Mouse (Mus musculus): ENCODE results near the gene Pxn. TPM values are rescaled to one million over a fixed set of nuclear protein-coding genes. Genes with fewer than 3 reads are reported as not detected.

Pxn gene
- total RNA-seq, 1 experiment, result 29.4 TPM

GRCm38 (mm10) chr5:115488841-115489698 lies 17.4 kb upstream of the Pxn start:
- TF ChIP-seq MAFK (IDR thresholded peaks at IDR 0.05; ENCODE audit: insufficient read depth, low read depth, low read length), result no peak
- no peak for TF ChIP-seq ZNF384 (IDR thresholded peaks at IDR 0.05; ENCODE audit: low read depth, low read length)
- TF ChIP-seq HCFC1 (IDR thresholded peaks at IDR 0.05; ENCODE audit: borderline replicate concordance, insufficient read depth, low read length), result peak; percentile 82
- no peak for TF ChIP-seq CHD2 (IDR thresholded peaks at IDR 0.05; ENCODE audit: low read depth, low read length)
- peak overlapping the region; percentile 100 for H3K27ac ChIP-seq (ENCODE audit: insufficient read depth, low read depth, low read length, poor library complexity, severe bottlenecking)
- H3K9ac ChIP-seq (ENCODE audit: insufficient read depth, low read depth, low read length, poor library complexity, severe bottlenecking), result peak overlapping the region; percentile 84
- no peaks in the 10 kb centered on the region for H3K9me3 ChIP-seq (ENCODE audit: control insufficient read depth, insufficient read depth, low read depth, low read length)
- H3K4me1 ChIP-seq (ENCODE audit: control insufficient read depth in 2 of 2, insufficient read depth in 2 of 2, low read length in 2 of 2, poor library complexity in 1 of 2), result peaks cover 0 to 15% of the 10 kb centered on the region in 2 experiments; a peak in 1 of 4 replicates
- no peaks in the 10 kb centered on the region for H3K36me3 ChIP-seq (ENCODE audit: control insufficient read depth, insufficient read depth, low read length, poor library complexity, severe bottlenecking)
- in situ Hi-C loops (cut with MboI; ENCODE audit: low sequenced_read_pairs in 2 of 2, unreplicated experiment in 2 of 2), result no loop called here
- DNase-seq (ENCODE audit: low read depth, low spot score), result no peak
- peak overlapping the region in 1 of 2 experiments; percentile 6; a peak in 2 of 4 replicates for H3K4me3 ChIP-seq (ENCODE audit: insufficient read depth in 1 of 2, low read depth in 1 of 2, low read length in 2 of 2, poor library complexity in 1 of 2, severe bottlenecking in 1 of 2)

- in situ Hi-C loops (cut with MboI; ENCODE audit: low sequenced_read_pairs in 2 of 2, unreplicated experiment in 2 of 2), result no loop called here
- H3K4me3 ChIP-seq (ENCODE audit: insufficient read depth in 1 of 2, low read depth in 1 of 2, low read length in 2 of 2, poor library complexity in 1 of 2, severe bottlenecking in 1 of 2), result peak overlapping the region; percentile 0 to 21; a peak in 2 of 4 replicates
- no peaks in the 10 kb centered on the region for H3K9me3 ChIP-seq (ENCODE audit: control insufficient read depth, insufficient read depth, low read depth, low read length)
- peaks cover 0 to 15% of the 10 kb centered on the region in 2 experiments; a peak in 1 of 4 replicates for H3K4me1 ChIP-seq (ENCODE audit: control insufficient read depth in 2 of 2, insufficient read depth in 2 of 2, low read length in 2 of 2, poor library complexity in 1 of 2)
- H3K9ac ChIP-seq (ENCODE audit: insufficient read depth, low read depth, low read length, poor library complexity, severe bottlenecking), result peak overlapping the region; percentile 88
- H3K36me3 ChIP-seq (ENCODE audit: control insufficient read depth, insufficient read depth, low read length, poor library complexity, severe bottlenecking), result no peaks in the 10 kb centered on the region
- TF ChIP-seq HCFC1 (IDR thresholded peaks at IDR 0.05; ENCODE audit: borderline replicate concordance, insufficient read depth, low read length) (peak; percentile 76), CHD2 (IDR thresholded peaks at IDR 0.05; ENCODE audit: low read depth, low read length) (no peak), MAFK (IDR thresholded peaks at IDR 0.05; ENCODE audit: insufficient read depth, low read depth, low read length) (0 out of 2 replicates have a peak, but pooled peaks have one; percentile 10), ZNF384 (IDR thresholded peaks at IDR 0.05; ENCODE audit: low read depth, low read length) (no peak), ZC3H11A (IDR thresholded peaks at IDR 0.05; ENCODE audit: borderline replicate concordance, low read depth, low read length) (no peak)
- peak; percentile 94 for DNase-seq (ENCODE audit: low read depth, low spot score)
- H3K27ac ChIP-seq (ENCODE audit: insufficient read depth, low read depth, low read length, poor library complexity, severe bottlenecking), result peak overlapping the region; percentile 100
Observed at GRCm38 (mm10) chr5:115489699-115490637, 16.5 kb upstream of the Pxn start.

GRCm38 (mm10) chr5:115490638-115491000 lies 15.9 kb upstream of the Pxn start:
- Histone ChIP-seq H3K9ac (ENCODE audit: insufficient read depth, low read depth, low read length, poor library complexity, severe bottlenecking) (0 out of 2 replicates have a peak overlapping the region, but pooled peaks have one; percentile 35), H3K27ac (ENCODE audit: insufficient read depth, low read depth, low read length, poor library complexity, severe bottlenecking) (no peak overlapping the region; the same call in 1 of the 2 replicates), H3K36me3 (ENCODE audit: control insufficient read depth, insufficient read depth, low read length, poor library complexity, severe bottlenecking) (no peaks in the 10 kb centered on the region), H3K4me1 (ENCODE audit: control insufficient read depth in 2 of 2, insufficient read depth in 2 of 2, low read length in 2 of 2, poor library complexity in 1 of 2) (peaks cover 0 to 15% of the 10 kb centered on the region in 2 experiments; a peak in 1 of 4 replicates), H3K9me3 (ENCODE audit: control insufficient read depth, insufficient read depth, low read depth, low read length) (no peaks in the 10 kb centered on the region), H3K4me3 (ENCODE audit: insufficient read depth in 1 of 2, low read depth in 1 of 2, low read length in 2 of 2, poor library complexity in 1 of 2, severe bottlenecking in 1 of 2) (no peak overlapping the region)
- in situ Hi-C loops (cut with MboI; ENCODE audit: low sequenced_read_pairs in 2 of 2, unreplicated experiment in 2 of 2), result no loop called here
- DNase-seq (ENCODE audit: low read depth, low spot score), result no peak
- TF ChIP-seq CHD2 (IDR thresholded peaks at IDR 0.05; ENCODE audit: low read depth, low read length) (no peak), ZNF384 (IDR thresholded peaks at IDR 0.05; ENCODE audit: low read depth, low read length) (peak; percentile 95)

- H3K36me3 ChIP-seq (ENCODE audit: control insufficient read depth, insufficient read depth, low read length, poor library complexity, severe bottlenecking), result no peaks in the 10 kb centered on the region
- no peak overlapping the region for H3K4me3 ChIP-seq (ENCODE audit: insufficient read depth in 1 of 2, low read depth in 1 of 2, low read length in 2 of 2, poor library complexity in 1 of 2, severe bottlenecking in 1 of 2)
- no peak for DNase-seq (ENCODE audit: low read depth, low spot score)
- no peak overlapping the region; the same call in 1 of the 2 replicates for H3K27ac ChIP-seq (ENCODE audit: insufficient read depth, low read depth, low read length, poor library complexity, severe bottlenecking)
- TF ChIP-seq ZC3H11A (IDR thresholded peaks at IDR 0.05; ENCODE audit: borderline replicate concordance, low read depth, low read length) (no peak), MAFK (IDR thresholded peaks at IDR 0.05; ENCODE audit: insufficient read depth, low read depth, low read length) (no peak), HCFC1 (IDR thresholded peaks at IDR 0.05; ENCODE audit: borderline replicate concordance, insufficient read depth, low read length) (no peak), ZNF384 (IDR thresholded peaks at IDR 0.05; ENCODE audit: low read depth, low read length) (no peak), CHD2 (IDR thresholded peaks at IDR 0.05; ENCODE audit: low read depth, low read length) (no peak)
- H3K9me3 ChIP-seq (ENCODE audit: control insufficient read depth, insufficient read depth, low read depth, low read length), result no peaks in the 10 kb centered on the region
- in situ Hi-C loops (cut with MboI; ENCODE audit: low sequenced_read_pairs in 2 of 2, unreplicated experiment in 2 of 2), result no loop called here
- H3K9ac ChIP-seq (ENCODE audit: insufficient read depth, low read depth, low read length, poor library complexity, severe bottlenecking), result no peak overlapping the region
- peaks cover 0 to 11% of the 10 kb centered on the region in 2 experiments; a peak in 1 of 4 replicates for H3K4me1 ChIP-seq (ENCODE audit: control insufficient read depth in 2 of 2, insufficient read depth in 2 of 2, low read length in 2 of 2, poor library complexity in 1 of 2)
Observed at GRCm38 (mm10) chr5:115491076-115491475, 15.4 kb upstream of the Pxn start.
